Mouse (Mus musculus) stomach, postnatal 0 days (tissue): Measurements from ENCODE around the gene Gm13691.

Experiments
- CTCF ChIP-seq: IDR thresholded peaks from 2 replicates; pipeline ENCODE4 v1.5.1; 2016; ENCODE audit warnings: antibody characterized with exemption, low read depth, mild to moderate bottlenecking, moderate library complexity
- EP300 ChIP-seq: optimal IDR thresholded peaks from 2 replicates; pipeline ENCODE3; 2016; ENCODE audit warnings: antibody characterized with exemption

DNA sequence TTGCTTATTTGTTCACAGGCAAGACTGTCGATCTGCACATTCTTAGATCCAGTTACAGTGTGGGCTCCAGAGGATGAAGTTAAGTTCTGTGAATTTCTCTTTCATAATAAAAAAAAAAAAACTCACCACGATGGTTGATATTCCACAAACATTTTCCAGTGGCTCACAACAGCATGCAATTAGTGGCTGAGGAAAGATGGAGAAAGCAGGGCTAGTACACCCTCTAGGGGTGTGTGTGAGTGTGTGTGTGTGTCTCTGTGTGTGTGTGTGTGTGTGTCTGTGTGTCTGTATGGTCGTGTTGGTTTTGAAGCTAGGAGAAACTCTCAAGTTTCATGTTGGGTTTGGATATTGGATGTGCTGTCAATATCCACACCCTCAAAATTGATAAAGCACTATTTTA, 49.0 kb upstream of the Gm13691 start:
- TF ChIP-seq CTCF (peak; percentile 27), EP300 (no peak)
